Mouse (Mus musculus): ENCODE measurements around the gene Ss18l1.

Ss18l1 gene

DNA sequence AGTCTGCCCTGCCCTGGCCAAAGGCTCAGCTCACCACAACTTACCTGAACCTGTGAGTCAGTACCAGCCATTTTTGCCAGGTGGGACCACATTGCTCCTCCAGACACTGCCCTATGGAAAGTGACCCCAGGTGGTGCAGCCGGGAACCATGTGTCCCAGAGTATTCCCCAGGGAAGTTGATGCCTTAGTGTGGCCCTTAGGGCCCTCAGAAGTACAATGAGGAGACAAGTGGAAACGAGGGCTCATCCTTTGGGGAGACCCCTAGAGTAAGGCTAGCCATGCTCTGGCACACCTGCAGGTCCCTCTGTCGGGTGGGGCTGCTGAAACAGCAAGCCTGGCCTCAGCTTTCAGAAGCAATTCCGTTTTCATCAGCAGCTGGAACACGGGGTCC is 44.3 kb downstream of the Ss18l1 start:
- no peak for DNase-seq (ENCODE audit: low spot score in 2 of 2)

DNA sequence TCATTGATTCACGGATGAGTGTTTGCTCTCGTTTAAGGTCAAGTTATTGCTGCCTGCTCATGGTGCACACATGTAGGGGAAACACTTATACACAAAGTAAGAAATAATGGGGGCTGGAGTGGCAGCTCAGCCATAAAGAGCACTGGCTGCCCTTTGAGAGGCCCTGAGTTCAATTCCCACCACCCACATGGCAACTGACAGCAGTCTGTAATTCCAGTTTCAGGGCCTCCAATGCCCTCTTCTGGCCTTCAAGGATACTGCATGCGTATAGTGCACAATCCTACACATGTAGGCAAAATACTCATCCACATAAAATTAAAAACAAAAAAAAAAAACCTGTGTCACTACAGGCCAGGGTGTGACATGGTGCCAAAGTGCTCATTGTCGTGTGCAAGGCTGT is 45.2 kb downstream of the Ss18l1 start:
- DNase-seq (ENCODE audit: low spot score in 2 of 2): no peak

DNA sequence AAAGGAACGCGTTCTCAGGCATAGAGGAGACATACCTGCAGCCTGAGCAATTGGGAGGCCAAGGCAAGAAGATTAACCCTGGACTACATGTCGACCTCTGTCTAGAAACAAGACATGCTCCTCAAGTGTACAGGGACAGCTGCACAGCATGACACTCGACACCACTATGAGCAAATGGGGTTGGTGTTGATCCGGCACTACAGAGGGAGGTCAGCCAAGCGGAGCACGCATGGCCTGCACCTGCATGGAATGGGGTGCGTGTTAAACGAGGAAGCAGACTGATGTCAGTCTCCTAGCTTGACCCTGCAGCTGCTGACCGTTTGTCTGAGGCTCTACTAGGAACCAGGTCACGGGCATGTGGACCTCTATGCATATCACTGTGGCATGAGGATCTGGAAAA is 48.0 kb downstream of the Ss18l1 start:
- no peak for DNase-seq (ENCODE audit: low spot score in 2 of 2)

GRCm38 (mm10) chr2:180095711-180096110 is 53.4 kb downstream of the Ss18l1 start:
- no peak for DNase-seq (ENCODE audit: low spot score in 2 of 2)

DNA sequence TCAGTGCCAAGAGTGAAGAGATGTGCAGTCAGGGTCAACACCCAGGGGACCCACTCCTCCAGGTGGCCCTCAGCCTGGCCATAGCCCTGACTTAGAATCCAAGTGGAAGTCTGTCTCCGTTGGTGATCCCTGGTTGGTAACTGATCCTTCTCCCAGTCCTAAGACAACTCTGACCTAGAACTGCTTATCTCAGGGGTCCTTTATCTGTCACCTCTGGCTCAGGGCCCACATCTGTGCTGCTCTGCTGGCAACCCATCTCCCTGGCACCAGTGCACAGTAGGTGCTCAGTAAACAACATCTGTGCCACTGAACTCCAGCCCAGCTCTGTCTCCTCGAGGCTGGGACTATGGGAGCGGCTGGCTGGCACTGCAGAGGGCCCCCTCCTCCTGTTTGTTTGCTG is 55.3 kb downstream of the Ss18l1 start:
- DNase-seq (ENCODE audit: low spot score in 2 of 2): peak in 1 of 2 experiments; percentile 27

DNA sequence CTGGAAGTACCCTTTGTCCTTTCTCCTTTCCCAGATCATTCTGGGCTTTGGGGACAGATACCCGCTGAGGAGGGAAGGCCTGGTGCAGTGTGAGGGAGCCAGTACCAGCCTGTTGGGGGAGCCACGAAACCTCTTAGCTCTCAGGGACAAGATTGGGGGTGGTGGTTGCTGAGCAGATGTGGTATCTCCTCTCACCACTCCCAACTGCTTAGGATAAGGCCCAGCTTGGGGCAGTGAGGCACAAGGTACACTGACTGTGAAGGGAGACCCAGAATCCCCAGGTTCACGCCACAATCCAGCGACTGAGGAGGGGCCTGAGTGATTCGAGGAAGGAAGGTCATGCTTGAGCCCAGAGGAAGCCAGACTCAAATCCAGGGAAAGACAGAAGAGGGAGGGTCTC is 55.9 kb downstream of the Ss18l1 start:
- no peak for DNase-seq (ENCODE audit: low spot score in 2 of 2)

- DNase-seq (ENCODE audit: low spot score in 2 of 2): no peak
Observed at GRCm38 (mm10) chr2:180099529-180099928, 57.2 kb downstream of the Ss18l1 start.

DNA sequence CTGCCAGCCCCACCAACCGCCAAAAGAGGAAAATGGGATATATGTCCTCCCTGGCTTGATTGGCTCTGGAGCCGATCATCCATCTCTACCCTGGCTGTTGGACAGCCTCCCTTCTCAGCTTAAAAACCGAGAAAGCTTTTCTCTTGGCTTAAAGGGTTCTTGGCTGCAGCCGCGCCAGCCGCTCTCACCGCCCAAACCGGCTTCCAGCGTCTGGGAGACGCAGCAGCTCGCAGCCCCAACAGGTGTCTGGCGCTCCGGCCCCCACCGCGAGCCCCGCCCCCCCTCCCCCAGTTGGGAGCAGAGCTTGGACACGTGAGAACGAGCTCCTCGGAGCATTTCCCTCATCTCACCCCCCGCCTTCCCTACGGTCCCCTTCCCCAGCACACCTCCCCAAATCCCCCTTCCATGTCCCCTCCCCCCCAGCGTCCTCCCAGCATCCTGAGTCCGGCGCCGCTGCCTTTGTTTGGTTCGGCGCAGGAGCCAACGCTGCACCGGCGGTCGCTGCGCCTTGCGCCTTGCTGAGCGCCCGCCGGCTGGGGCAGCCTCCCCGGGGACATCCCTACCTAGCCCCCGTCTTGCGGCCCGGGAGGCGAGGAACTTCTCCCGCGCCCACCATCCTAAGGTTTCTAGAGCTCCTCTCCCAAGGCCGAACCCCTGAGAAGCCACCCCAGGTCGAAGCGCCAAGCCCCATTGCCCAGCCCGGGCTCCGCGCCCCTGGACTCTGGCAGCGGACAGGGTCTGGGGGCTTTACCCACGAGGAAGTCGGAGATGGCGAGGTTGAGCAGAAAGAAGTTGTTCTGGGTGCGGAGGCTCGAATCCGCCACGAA is 61.1 kb downstream of the Ss18l1 start:
- peak; percentile 69 to 72 for DNase-seq (ENCODE audit: low spot score in 2 of 2)

DNA sequence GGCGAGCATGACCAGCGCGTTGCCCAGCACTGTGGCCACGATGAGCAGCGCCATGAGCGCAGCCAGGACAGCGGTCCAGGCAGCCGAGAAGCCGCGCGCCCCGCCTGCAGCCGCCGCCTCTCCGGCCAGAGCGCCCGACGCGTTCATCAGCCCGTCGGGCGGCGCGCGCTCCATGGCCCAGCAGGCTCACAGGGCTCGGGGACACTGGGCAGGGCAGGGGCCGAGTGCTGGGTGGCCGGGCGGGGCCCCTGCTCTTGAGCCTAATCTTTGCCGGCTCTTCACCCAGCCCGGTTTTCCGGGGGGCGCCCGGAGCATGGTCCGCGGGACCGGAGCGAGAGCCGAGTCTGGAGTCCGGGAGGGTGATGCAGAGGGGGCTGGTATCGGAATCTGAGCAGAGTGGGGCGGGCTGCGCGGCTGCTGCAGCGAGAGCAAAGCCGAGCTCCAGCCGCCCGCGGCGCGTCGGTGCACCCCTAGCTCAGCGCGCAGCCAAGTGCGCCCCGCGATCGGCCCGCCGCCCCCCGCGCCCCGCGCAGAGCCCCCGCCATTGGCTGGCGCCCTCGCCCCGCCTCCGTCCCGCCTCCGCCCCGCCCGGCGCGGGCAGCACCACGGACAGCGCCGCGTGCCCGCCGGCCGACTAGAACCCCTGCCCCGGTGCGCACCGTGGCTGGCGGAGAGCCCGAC is 61.8 kb downstream of the Ss18l1 start, which contains the start of gene Hrh3:
Gene Hrh3 (minus strand): TSS at position 511 of the 681 bp plus-strand sequence.
- DNase-seq (ENCODE audit: low spot score in 2 of 2): peak; percentile 71 to 78

GRCm38 (mm10) chr2:180104659-180105377 is 62.5 kb downstream of the Ss18l1 start:
- DNase-seq (ENCODE audit: low spot score in 2 of 2): no peak

GRCm38 (mm10) chr2:180105441-180106190 is 63.3 kb downstream of the Ss18l1 start:
- no peak for DNase-seq (ENCODE audit: low spot score in 2 of 2)

DNA sequence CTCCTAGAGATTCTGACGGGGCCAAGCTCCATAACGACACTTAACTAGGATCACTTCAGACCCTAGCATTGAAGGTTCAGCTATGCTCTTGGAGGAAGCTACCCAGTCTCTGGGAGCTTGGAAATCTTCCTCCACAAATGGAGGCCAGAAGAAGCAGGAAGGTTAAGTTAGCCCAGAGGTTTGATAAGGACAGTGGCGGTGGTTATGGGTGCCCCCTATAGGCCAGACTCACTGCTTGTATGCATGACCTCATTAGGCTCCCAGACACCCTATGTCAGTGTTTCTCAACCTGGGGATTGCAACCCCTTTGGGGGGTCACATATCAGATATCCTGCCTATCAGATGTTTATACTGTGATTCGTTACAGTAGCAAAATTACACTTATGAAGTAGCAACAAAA is 64.8 kb downstream of the Ss18l1 start:
- DNase-seq (ENCODE audit: low spot score in 2 of 2): no peak

DNA sequence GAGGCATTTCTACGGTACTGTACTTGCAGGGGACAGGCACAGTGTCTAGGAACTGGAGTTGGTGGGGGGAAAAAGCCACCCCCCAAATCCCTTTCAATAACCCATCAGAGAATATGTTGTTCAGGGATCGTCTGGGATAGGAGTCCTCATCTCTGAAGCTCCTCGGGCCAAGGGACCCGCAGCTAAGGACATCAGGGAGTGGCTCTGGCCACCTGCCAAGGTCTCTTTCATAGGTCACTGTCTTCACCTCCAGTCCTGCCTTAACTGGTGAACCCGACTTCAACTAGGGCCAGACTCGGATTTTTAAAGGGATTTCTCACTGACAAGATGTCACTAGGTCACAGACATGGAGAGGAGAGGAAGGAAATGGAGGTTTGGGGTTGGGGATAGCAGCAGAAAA is 66.0 kb downstream of the Ss18l1 start:
- no peak for DNase-seq (ENCODE audit: low spot score in 2 of 2)

GRCm38 (mm10) chr2:180113909-180114890 is 71.9 kb downstream of the Ss18l1 start:
- DNase-seq (ENCODE audit: low spot score in 2 of 2): peak; percentile 84 to 87

DNA sequence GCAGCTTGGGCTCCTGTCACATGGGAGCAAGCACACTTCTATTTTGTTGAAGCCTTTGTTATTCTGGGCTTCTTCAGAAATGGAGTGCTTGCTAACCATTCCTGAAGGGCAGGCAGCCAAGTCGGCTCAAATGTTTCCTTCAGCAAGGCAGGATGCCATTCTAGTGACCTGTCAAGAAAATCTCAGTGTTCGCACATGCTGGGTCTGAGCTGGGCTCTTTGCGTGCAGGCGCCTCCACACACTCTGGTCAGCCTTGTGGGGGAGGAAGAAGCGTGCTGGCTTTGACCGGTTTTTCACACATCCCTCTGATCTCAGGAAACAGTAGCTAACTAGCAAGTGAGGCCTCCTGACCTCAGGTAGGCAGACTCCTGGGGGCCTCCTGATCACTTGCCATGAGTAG is 73.0 kb downstream of the Ss18l1 start:
- DNase-seq (ENCODE audit: low spot score in 2 of 2): peak; percentile 69 to 82

GRCm38 (mm10) chr2:180116081-180116493 is 73.8 kb downstream of the Ss18l1 start:
- DNase-seq (ENCODE audit: low spot score in 2 of 2): peak in 1 of 2 experiments; percentile 57

GRCm38 (mm10) chr2:180116741-180117484 is 74.6 kb downstream of the Ss18l1 start:
- DNase-seq (ENCODE audit: low spot score in 2 of 2): peak; percentile 64 to 66

DNA sequence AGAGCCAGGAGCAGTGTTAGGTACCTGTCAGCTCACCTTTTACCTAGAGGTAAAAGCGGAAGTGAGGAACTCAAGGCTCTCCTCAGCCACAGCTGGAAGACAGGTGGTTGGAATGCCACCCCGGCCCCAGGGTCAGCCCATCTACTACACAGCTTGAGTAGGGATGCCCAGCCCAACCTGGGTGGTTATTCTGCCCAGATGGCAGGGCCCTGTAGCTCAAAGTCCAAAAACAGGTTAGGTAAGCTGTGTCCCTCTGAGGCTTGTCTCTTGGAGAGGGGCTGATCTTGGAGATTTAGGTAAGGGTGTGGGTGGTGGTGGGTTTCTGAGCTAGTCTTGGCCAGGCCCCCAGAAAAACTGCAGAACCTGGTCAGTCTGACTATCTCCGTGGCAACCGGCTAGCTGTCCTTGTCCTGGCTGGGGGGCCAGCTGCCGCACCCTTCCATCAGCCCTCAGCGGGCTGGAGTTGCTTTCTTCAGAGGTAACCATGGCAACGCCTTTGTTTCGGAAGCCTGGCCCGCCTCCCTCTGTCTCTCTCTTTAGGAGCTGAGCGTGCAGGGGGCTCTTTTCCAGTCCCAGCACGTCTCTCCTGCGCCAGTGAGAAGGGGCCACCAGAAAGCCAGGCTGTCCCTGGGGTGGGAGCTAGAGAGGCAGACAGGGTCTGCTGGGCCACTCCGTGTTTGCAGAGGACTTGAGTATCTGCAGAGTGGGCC is 75.3 kb downstream of the Ss18l1 start:
- DNase-seq (ENCODE audit: low spot score in 2 of 2): peak; percentile 86 to 89

Measured in right cerebral cortex, postnatal 10 days (tissue).